Mouse (Mus musculus) bone marrow macrophage, adult 2 months (primary cell): ENCODE measurements around the gene Mllt3.

Source experiments
- CTCF ChIP-seq: IDR thresholded peaks from 2 replicates; pipeline ENCODE4 v1.5.1; 2012; ENCODE audit warnings: low read depth, mild to moderate bottlenecking, low read length, moderate library complexity
- POLR2A ChIP-seq: IDR thresholded peaks from 2 replicates; pipeline ENCODE4 v1.6.1; 2012; ENCODE audit warnings: mild to moderate bottlenecking, low read depth, low read length, borderline replicate concordance

GRCm38 (mm10) chr4:87930356-87931245, 102.6 kb downstream of the Mllt3 start:
- TF ChIP-seq CTCF (no peak), POLR2A (no peak)
